Comparison of ENCODE assay signal across 33 mouse cellular contexts in genomic region chr3:42233756-42234155, GRCm38 (mm10).
DNase-seq lines count a peak whose midpoint lies in the region; ATAC-seq and TF ChIP-seq lines count a peak whose summit lies in the region.
"Had no signal": no experiment of that assay in that cellular context is flagged by ENCODE, and none has a peak within 500 bp of the region (broad histone marks: within the 10 kb centered on the region; RNA-seq: fewer than 3 reads in every experiment).

No protein-coding gene starts in this region.

- no peak overlapping the region for H3K4me3 ChIP-seq in lung, postnatal 0 days (ENCODE audit: low read depth, low read length)
- H3K4me3 ChIP-seq in hindbrain, embryonic 12.5 days: no peak overlapping the region
- H3K4me3 ChIP-seq: embryonic facial prominence, embryonic 10.5 days; embryonic facial prominence, embryonic 13.5 days; erythroblast, embryonic 14.5 days; forebrain, embryonic 12.5 days; forebrain, embryonic 15.5 days; gastrocnemius, adult 2 months; heart, embryonic 12.5 days; heart, embryonic 15.5 days; hindbrain, embryonic 10.5 days had no signal

- no peak overlapping the region for H3K9ac ChIP-seq in lung, postnatal 0 days (replicated peaks; ENCODE audit: low read depth)
- H3K9ac ChIP-seq in hindbrain, embryonic 12.5 days: no peak overlapping the region
- H3K9ac ChIP-seq: embryonic facial prominence, embryonic 13.5 days; forebrain, embryonic 12.5 days; forebrain, embryonic 15.5 days; heart, embryonic 12.5 days; heart, embryonic 15.5 days; hindbrain, embryonic 14.5 days had no signal

- peak; percentile 11 for DNase-seq in layer of hippocampus, adult 11-12 months (ENCODE audit: low spot score)
- no peak for DNase-seq in layer of hippocampus, adult 9-11 months
- peak; percentile 41 for DNase-seq in lung, postnatal 0 days (ENCODE audit: low spot score)
- no peak for DNase-seq in lung, postnatal 4 days
- DNase-seq in brain, embryonic 14.5 days (ENCODE audit: low read depth): peak; percentile 42
- DNase-seq: adrenal gland, postnatal 10 days; adrenal gland, postnatal 36 days; B cell, adult 2 months; cerebellum, adult 11-12 months; cerebellum, adult 8-10 months; cerebellum, postnatal 10 days; cerebellum, postnatal 36 days; embryo, embryonic 11 days; gastrocnemius, adult 2 months; gastrocnemius, postnatal 14 days; heart, adult 11 months; heart, postnatal 10 days; heart, postnatal 36 days had no signal

- H3K9me3 ChIP-seq in lung, postnatal 0 days (ENCODE audit: low read length): no peaks in the 10 kb centered on the region
- no peaks in the 10 kb centered on the region for H3K9me3 ChIP-seq in hindbrain, embryonic 12.5 days (replicated peaks)
- H3K9me3 ChIP-seq: embryonic facial prominence, embryonic 13.5 days; forebrain, embryonic 12.5 days; forebrain, embryonic 15.5 days; G1E; heart, embryonic 15.5 days; hindbrain, embryonic 10.5 days had no signal

- TF ChIP-seq POLR2A in brain, embryonic 14.5 days (IDR thresholded peaks at IDR 0.05; ENCODE audit: borderline replicate concordance, extremely low read depth, insufficient read depth, insufficient read length, poor library complexity, severe bottlenecking): no peak

- H3K27ac ChIP-seq in lung, postnatal 0 days (ENCODE audit: low read length): no peak overlapping the region
- H3K27ac ChIP-seq in hindbrain, embryonic 12.5 days: no peak overlapping the region
- H3K27ac ChIP-seq: embryonic facial prominence, embryonic 10.5 days; embryonic facial prominence, embryonic 13.5 days; forebrain, embryonic 12.5 days; forebrain, embryonic 15.5 days; gastrocnemius, adult 2 months; heart, embryonic 15.5 days; hindbrain, embryonic 10.5 days; hindbrain, embryonic 14.5 days; hindbrain, postnatal 0 days had no signal

- no peak overlapping the region for H3K4me2 ChIP-seq in lung, postnatal 0 days (replicated peaks; ENCODE audit: low read depth, low read length)
- H3K4me2 ChIP-seq in hindbrain, embryonic 12.5 days (replicated peaks): no peak overlapping the region
- H3K4me2 ChIP-seq: embryonic facial prominence, embryonic 13.5 days; forebrain, embryonic 12.5 days; forebrain, embryonic 15.5 days; heart, embryonic 12.5 days; heart, embryonic 15.5 days; hindbrain, embryonic 14.5 days had no signal

- no peaks in the 10 kb centered on the region for H3K4me1 ChIP-seq in lung, postnatal 0 days (ENCODE audit: insufficient read depth, low read depth, low read length)
- no peaks in the 10 kb centered on the region for H3K4me1 ChIP-seq in hindbrain, embryonic 12.5 days
- H3K4me1 ChIP-seq: embryonic facial prominence, embryonic 10.5 days; embryonic facial prominence, embryonic 13.5 days; forebrain, embryonic 12.5 days; heart, embryonic 12.5 days; heart, embryonic 15.5 days; hindbrain, embryonic 10.5 days had no signal

- ATAC-seq in lung, postnatal 0 days: no peak
- no peak for ATAC-seq in hindbrain, embryonic 12.5 days (ENCODE audit: low FRiP score)
- ATAC-seq: forebrain, embryonic 15.5 days; hindbrain, postnatal 0 days; inflammation-experienced regulatory T-cells, adult 6 months; Patski had no signal

- TF ChIP-seq CTCF in lung, postnatal 0 days (IDR thresholded peaks at IDR 0.05): no peak
- no peak for TF ChIP-seq CTCF in brain, embryonic 14.5 days (IDR thresholded peaks at IDR 0.05; ENCODE audit: borderline replicate concordance, extremely low read depth, insufficient read depth, insufficient read length)

- peak; percentile 39; the same call in 1 of the 2 replicates for TF ChIP-seq EP300 in lung, postnatal 0 days (IDR thresholded peaks at IDR 0.05)

- 68% methylated on average over 3 of the region's 3 CpGs for WGBS in lung, postnatal 0 days
- 72% methylated on average over 3 of the region's 3 CpGs for whole genome bisulfite sequencing in hindbrain, embryonic 12.5 days

- H3K36me3 ChIP-seq in lung, postnatal 0 days (ENCODE audit: insufficient read depth, low read length): no peaks in the 10 kb centered on the region
- no peaks in the 10 kb centered on the region for H3K36me3 ChIP-seq in hindbrain, embryonic 12.5 days
- H3K36me3 ChIP-seq: embryonic facial prominence, embryonic 10.5 days; embryonic facial prominence, embryonic 13.5 days; forebrain, embryonic 12.5 days; forebrain, embryonic 15.5 days; G1E; heart, embryonic 12.5 days; heart, embryonic 15.5 days; hindbrain, embryonic 10.5 days had no signal

- H3K27me3 ChIP-seq in lung, postnatal 0 days (replicated peaks; ENCODE audit: insufficient read depth, low read length): no peaks in the 10 kb centered on the region
- no peaks in the 10 kb centered on the region for H3K27me3 ChIP-seq in hindbrain, embryonic 12.5 days
- H3K27me3 ChIP-seq: CH12.LX; embryonic facial prominence, embryonic 13.5 days; forebrain, embryonic 12.5 days; forebrain, embryonic 15.5 days; heart, embryonic 12.5 days; heart, embryonic 15.5 days; Patski had no signal

Comparison
In these comparisons a context has a peak if more than half of its experiments do, and no peak if none do; other contexts are left out.
1. DNase-seq: peak in layer of hippocampus, adult 11-12 months (single experiment), lung, postnatal 0 days (single experiment) and brain, embryonic 14.5 days (single experiment); none in layer of hippocampus, adult 9-11 months (single experiment) and lung, postnatal 4 days (0 of 2).